Mouse (Mus musculus) urinary bladder, postnatal 0 days (tissue): ENCODE measurements around the gene Sult1b1. TPM values are rescaled to one million over a fixed set of nuclear protein-coding genes. Genes with fewer than 3 reads are reported as not detected.

Source experiments
- polyA plus RNA-seq: library from polyadenylated mRNA; unstranded; fragments of >200 nt; fragmentation: Nextera tagmentation; extraction: Ambion mirVana; gene quantifications from 2 replicates; pipeline ENCODE4 v1.2.1, GENCODE M21; 2015

Sult1b1 gene
- polyA plus RNA-seq = 0.13 TPM in 1 of 2 replicates, not detected in the other

GRCm38 (mm10) chr5:87538111-87538510, at the start of gene Sult1b1:
TSS of gene Sult1b1 (minus strand) at chr5:87538195.

GRCm38 (mm10) chr5:87568845-87569244, 30.9 kb upstream of the Sult1b1 start, which contains the start of gene Sult1d1:
TSS of gene Sult1d1 (minus strand) at chr5:87569027.

GRCm38 (mm10) chr5:87490771-87491170, 47.2 kb downstream of the Sult1b1 start, which contains the start of gene Ugt2a1:
TSS of gene Ugt2a1 (minus strand) at chr5:87490871.

GRCm38 (mm10) chr5:87486706-87487105, 51.3 kb downstream of the Sult1b1 start, which contains the start of gene Gm43638:
TSS of gene Gm43638 (minus strand) at chr5:87486806.

GRCm38 (mm10) chr5:87482160-87482559, 55.8 kb downstream of the Sult1b1 start, which contains the start of gene Ugt2a2:
TSS of gene Ugt2a2 (minus strand) at chr5:87482260.

Other genes starting within 250 kb of the Sult1b1 start
- gene Ugt2a3, start 201.0 kb downstream of the Sult1b1 start, polyA plus RNA-seq = not detected in 2 replicates
- gene Ugt2b38, start 114.0 kb downstream of the Sult1b1 start, polyA plus RNA-seq = not detected in 2 replicates
- gene Ugt2a2, start 55.9 kb downstream of the Sult1b1 start, polyA plus RNA-seq = not detected in 2 replicates
- not detected in 2 replicates for gene Gm43638, start 51.4 kb downstream of the Sult1b1 start, polyA plus RNA-seq
- not detected in 2 replicates for gene Ugt2a1, start 47.3 kb downstream of the Sult1b1 start, polyA plus RNA-seq
- gene Sult1d1, start 30.8 kb upstream of the Sult1b1 start, polyA plus RNA-seq = not detected in 2 replicates
- not detected in 2 replicates for gene Sult1e1, start 53.4 kb upstream of the Sult1b1 start, polyA plus RNA-seq
- gene Csn1s1, start 128.0 kb upstream of the Sult1b1 start, polyA plus RNA-seq = not detected in 2 replicates
- not detected in 2 replicates for gene Csn2, start 161.4 kb upstream of the Sult1b1 start, polyA plus RNA-seq
- gene Csn1s2a, start 236.4 kb upstream of the Sult1b1 start, polyA plus RNA-seq = not detected in 2 replicates